Mouse (Mus musculus) thymus, adult 2 months (tissue): ENCODE measurements around the gene Zbtb38.

Source experiments
- CTCF ChIP-seq: fragments of 200-500 bp; IDR thresholded peaks from 2 replicates; pipeline ENCODE4 v1.5.1; 2012; ENCODE audit warnings: mild to moderate bottlenecking, control low read depth, low read length, moderate library complexity, borderline replicate concordance; ENCODE audit not compliant: control insufficient read depth, poor library complexity, insufficient read depth; ENCODE audit errors: extremely low read depth
- POLR2A ChIP-seq: fragments of 200-500 bp; IDR thresholded peaks from 2 replicates; pipeline ENCODE4 v1.6.1; 2012; ENCODE audit warnings: mild to moderate bottlenecking, low read length, control low read depth, moderate library complexity; ENCODE audit not compliant: control insufficient read depth, poor library complexity, insufficient read depth; ENCODE audit errors: extremely low read depth

- no peak for TF ChIP-seq CTCF
- no peak for TF ChIP-seq POLR2A
Measured at GRCm38 (mm10) chr9:96678611-96679010, 74.0 kb downstream of the Zbtb38 start.
